Mouse (Mus musculus) thymus, postnatal 4 days (tissue): ENCODE measurements around the gene Myh8.

Source experiments
- DNase-seq: peaks from one replicate; pipeline ENCODE4 v3.0.0; 2021

Gene Myh8

GRCm38 (mm10) chr11:67276601-67277174 lies at the start of gene Myh8:
TSS of gene Myh8 (plus strand) at chr11:67277124.
- DNase-seq, result no peak

- no peak for DNase-seq
Observed at GRCm38 (mm10) chr11:67228731-67229130, 48.2 kb upstream of the Myh8 start.

- DNase-seq, result no peak
Observed at GRCm38 (mm10) chr11:67229166-67229565, 47.8 kb upstream of the Myh8 start.

- no peak for DNase-seq
Observed at GRCm38 (mm10) chr11:67229946-67230345, 47.0 kb upstream of the Myh8 start.

GRCm38 (mm10) chr11:67235639-67236358 lies 41.1 kb upstream of the Myh8 start:
- peak; percentile 12 for DNase-seq

GRCm38 (mm10) chr11:67236799-67237198 lies 40.1 kb upstream of the Myh8 start:
- DNase-seq, result no peak

GRCm38 (mm10) chr11:67237481-67238079 lies 39.3 kb upstream of the Myh8 start, which contains the start of gene Myh4:
TSS of gene Myh4 (plus strand) at chr11:67238029.
- DNase-seq, result no peak

GRCm38 (mm10) chr11:67241051-67241450 lies 35.9 kb upstream of the Myh8 start:
- DNase-seq, result no peak

GRCm38 (mm10) chr11:67253691-67254090 lies 23.2 kb upstream of the Myh8 start:
- no peak for DNase-seq

- no peak for DNase-seq
Observed at GRCm38 (mm10) chr11:67257048-67257447, 19.9 kb upstream of the Myh8 start.

- no peak for DNase-seq
Observed at GRCm38 (mm10) chr11:67260956-67261355, 16.0 kb upstream of the Myh8 start.

GRCm38 (mm10) chr11:67293440-67293839 lies 16.5 kb downstream of the Myh8 start:
- DNase-seq, result no peak

- DNase-seq, result no peak
Observed at GRCm38 (mm10) chr11:67313733-67314452, 37.0 kb downstream of the Myh8 start.

GRCm38 (mm10) chr11:67321358-67321757 lies 44.4 kb downstream of the Myh8 start, which contains the start of gene Myh13:
TSS of gene Myh13 (plus strand) at chr11:67321658.
- DNase-seq, result no peak

GRCm38 (mm10) chr11:67326536-67326935 lies 49.6 kb downstream of the Myh8 start:
- DNase-seq, result no peak

- DNase-seq, result no peak
Observed at GRCm38 (mm10) chr11:67344556-67344955, 67.6 kb downstream of the Myh8 start.

GRCm38 (mm10) chr11:67345186-67345855 lies 68.4 kb downstream of the Myh8 start:
- DNase-seq, result no peak

- no peak for DNase-seq
Observed at GRCm38 (mm10) chr11:67345856-67346236, 68.9 kb downstream of the Myh8 start.

- DNase-seq, result peak; percentile 71
Observed at GRCm38 (mm10) chr11:67350153-67350768, 73.3 kb downstream of the Myh8 start.

- no peak for DNase-seq
Observed at GRCm38 (mm10) chr11:67353011-67353410, 76.1 kb downstream of the Myh8 start.

GRCm38 (mm10) chr11:67358031-67358430 lies 81.1 kb downstream of the Myh8 start:
- no peak for DNase-seq
